Mouse (Mus musculus) thymus, postnatal 36 days (tissue): ENCODE measurements around the gene Gm10309.
A peak's percentile ranks its signal among the peaks of the same experiment; 100 is the strongest.
"Not testable (repeated sequence)": the region's sequence is repeated elsewhere in the genome, so short reads cannot be mapped to it uniquely, and the experiment has no call there.

Experiments used
- DNase-seq, 2 experiments: peaks; one replicate each; pipeline ENCODE4 v3.0.0; 2022; ENCODE audit warnings: mixed read lengths in 2 of 2

Gene Gm10309

DNA sequence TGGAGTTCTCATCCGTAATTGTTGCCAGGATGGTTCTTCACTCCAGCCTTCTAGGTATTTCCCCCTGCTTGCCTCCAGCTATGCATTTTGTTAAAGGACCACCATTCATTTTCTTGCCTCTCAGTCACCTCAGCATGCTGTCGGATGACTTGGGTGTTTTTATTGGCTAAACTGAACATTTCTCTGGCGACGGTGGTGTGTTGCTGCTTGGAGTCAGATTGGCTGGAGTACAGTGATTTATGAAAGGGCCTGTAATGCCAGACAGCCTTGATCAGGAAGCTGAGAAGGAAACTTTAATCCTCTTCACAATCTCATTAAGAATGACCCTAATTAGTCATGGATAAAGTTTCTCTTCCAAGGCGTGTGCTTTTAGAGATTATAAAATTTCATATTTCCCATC, 4.8 kb upstream of the Gm10309 start:
- no peak for DNase-seq

DNA sequence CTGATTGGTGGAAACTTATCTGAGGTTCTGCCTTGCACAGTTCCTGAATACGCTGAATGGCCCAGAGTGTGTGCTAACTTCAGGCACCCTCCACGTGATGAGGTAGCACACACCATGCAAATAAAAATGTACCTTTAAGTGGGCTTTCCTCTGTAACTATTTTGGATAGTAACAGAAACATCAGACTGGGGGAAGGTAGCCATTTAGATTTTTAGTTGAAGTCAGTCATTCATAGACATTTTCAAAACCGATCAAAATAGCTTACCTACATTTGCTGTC, 3.1 kb upstream of the Gm10309 start:
- DNase-seq, result no peak

DNA sequence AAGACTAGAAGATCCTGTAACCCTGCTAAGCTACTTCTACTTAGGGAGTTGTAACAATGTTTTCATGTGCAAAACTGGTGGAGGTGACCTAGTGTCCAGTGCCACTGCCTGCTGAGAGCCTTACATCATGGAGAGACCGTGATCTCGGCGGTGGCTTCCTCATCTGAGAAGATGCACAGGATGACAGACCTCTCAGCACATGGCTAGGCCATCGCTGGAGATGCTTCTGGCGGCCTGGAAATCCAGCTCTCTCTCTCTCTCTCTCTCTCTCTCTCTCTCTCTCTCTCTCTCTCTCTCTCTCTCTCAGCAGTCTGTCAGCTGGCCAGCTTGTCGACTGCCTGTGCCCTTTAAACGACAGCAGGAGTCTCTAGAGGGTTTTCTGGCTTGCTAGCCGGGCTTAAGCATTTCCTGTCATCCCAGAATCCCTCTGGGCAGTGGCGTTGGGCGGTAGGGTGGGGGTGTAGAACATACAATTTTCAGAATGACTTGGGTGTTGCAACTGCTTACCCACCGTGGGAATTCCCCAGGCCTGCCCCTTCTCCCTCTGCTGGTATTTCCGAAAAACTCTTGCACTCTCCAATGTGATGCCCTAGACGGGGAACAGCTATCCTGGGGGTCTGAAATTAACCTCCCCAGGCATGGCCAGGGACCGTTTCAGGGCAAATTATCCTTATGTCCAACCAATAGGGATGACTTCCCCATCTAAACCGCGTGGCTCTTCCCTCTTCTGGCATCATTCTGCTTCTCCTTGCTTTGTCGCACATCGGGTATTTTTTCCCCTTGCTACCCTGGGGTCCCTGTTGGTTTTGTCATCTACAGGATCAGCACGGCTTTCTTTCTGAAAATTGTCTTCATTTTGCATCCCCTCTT, 2.5 kb upstream of the Gm10309 start:
- no peak for DNase-seq

DNA sequence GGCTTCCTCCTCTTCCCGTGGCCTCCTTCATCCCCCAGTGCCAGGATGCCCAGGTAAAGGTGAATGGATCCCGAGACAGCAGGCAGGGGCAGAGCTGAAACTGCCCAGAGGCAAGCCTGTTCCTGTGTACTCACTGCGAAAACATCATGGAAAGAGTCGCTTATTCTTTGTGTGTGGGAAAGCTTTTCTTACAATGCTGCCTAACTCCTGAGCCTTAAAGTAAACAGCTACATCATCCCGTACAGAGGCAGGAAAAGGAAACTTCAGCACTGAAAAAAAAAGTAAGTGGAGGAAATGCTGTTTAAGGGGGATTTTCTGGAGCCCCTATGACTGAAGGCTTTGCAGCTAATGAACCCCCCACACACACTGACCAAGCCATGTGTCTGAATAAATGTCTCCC, 1.8 kb upstream of the Gm10309 start:
- DNase-seq, result no peak

DNA sequence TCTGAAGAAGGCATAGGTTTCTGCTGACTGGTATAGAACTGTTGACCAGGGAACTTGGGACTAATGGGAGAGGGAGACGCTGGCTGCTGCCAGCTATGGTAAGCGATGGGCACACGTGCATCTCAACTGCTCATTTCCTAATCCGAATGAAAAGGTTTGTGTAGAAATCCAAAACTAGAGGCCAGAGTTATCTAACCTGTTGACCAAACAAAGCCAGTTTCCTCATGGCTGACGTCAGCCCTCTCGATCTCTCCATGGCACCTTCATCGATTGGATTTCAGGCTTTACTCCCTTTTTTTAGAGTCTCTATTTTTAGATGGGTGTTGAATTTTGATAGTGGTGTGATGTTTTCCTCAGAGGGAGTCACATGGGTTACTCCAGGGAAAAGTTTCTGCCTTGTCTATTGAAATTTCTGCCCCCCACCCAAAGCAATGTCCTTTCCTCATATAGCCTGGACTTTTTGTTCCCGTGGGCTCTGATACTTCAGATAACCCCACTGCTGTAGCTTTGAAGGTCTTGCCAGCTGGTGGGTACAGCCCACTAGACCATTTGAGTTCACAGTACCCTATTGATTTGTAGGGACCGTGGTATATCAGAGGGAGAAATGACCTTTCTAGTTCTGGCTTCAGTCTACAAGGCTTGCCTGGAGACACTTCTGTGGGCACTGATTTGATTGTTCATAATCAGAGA, 1.7 kb downstream of the Gm10309 start:
- DNase-seq, result no peak

DNA sequence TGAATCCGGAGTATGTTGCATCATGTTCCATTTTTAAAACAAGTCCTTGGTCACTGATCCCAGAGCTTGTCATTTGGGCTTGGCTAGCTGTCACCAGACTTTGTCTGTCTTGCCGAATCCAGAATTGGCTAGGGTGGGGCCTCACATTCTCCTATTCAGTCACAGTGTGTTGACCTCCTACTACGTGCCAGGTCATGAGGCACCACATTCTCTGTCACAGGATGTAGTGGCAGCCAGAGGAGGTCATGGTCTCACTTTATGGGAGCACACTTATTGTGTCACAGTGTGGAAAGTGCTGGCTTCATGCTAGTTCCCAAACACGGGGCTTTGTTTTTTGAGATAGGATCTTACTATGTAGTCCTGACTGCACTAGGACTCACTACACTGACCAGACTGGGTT, 3.6 kb downstream of the Gm10309 start:
- no peak for DNase-seq

DNA sequence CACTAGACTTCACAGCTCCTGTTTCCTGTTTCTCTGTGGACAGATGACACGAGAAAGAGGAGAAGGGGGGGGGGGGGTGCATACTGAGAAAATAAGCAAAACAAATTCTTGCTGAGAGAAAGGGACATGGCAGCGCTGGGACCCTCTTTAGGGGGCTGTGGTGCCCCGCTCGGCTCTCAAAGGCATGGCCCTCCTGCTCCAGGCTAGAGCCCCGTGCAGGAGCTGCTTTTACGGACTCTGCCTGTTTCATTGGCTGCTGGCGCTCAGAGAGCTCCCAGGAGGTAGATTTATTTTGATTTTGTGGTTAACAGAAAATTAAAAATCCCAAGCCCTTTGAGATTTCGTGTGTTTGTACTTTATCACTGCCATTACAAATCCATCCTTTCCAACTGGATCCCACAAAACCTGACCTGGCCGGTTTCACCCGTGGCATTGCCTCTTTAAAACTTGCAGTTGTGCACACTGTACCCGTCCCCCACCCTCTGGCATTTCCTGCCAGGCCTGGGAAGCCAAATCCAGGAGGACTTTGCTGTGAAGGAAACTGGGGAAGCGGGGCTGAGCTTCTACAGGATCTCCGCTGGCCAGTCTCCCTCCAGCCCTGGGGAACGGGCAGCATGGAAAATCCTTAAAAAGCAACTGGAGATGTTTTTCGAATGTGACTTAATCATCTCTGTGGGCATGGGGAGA, 5.5 kb downstream of the Gm10309 start:
- no peak for DNase-seq

DNA sequence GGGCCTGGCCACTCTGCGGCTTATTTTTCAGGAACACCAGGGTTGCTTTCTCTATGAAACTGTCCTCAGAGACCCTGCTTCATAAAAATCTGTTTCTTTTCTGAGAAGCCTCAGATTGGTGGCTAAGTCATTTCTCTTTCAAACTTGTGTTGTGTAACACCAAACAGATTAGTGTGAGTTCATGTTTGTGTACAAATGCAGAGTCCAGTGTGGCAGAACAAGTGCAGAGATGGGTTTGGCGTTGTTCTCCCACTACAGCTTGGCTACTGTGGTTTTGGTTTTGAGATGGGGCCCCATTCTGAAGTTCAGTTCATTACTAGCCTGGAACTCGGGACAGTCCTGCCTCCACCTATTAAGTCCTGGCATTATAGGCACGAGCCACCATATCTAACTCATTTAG, 7.7 kb downstream of the Gm10309 start:
- DNase-seq, result no peak

DNA sequence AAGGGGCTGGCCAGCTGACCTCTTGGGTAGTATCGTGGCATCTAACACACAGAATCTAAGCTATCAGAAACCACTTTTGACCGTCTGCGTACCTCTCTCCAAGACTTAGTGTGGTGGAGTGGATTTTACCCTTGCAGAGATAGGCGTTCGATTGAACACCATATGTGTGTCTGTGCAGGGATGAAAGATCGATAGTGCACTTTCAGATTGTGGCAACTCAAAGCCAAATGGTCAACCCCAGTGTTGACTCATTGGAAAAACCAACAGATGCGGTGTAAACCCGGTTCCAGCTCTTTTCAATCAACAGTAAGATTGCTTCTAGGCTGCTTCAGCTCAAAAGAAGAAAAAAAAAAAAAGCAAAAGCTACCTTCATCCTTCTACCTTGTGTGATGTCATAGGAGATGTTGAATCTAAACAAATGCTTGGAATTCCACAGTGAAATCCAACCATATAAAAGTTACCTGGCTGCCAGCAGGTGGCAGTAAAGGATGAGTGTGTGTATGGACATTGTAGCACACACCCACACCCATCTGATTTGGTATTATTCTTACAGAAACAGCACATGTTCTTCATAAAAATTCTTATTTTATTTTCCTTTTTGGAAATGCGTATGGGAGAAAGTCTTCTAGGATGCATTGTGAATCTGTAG, 8.8 kb downstream of the Gm10309 start:
- DNase-seq, result no peak

DNA sequence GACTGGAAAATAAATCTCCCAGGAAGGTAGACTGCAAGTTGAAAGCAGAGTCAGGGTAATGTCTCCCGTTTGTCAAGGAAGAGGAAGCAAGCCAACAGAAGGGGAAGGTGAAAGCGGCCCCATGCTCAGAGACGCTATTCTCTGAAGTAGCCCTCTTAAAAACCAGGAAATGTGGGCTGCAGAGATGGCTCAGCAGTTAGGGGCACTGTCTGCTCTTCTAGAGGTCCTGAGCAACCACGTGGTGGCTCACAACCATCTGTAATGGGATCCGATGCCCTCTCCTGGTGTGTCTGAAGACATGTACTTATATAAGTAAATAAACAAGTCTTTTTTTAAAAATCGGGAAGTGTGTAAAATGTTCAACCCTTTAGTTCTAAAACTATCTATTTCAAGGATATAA, 10.1 kb downstream of the Gm10309 start:
- DNase-seq, result no peak

DNA sequence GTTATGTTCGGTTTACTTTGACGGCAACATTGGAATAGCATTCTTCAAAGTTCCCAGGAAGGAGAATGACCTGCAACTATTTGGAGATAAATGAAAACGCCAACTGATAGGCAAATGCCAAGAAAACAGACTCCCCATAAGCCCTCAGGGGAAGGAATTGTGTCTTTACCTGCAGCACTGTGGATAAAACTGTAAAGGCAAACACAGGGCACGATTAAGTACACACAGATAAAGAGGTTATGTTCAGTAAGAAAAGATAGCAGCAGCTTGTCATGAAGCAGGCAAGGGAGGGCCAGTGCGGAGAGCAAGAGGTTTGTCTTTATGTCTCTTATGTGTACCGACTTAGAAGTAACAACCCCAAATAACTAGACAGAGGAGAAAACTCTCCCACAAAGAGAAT, 10.5 kb downstream of the Gm10309 start:
- DNase-seq, result no peak

DNA sequence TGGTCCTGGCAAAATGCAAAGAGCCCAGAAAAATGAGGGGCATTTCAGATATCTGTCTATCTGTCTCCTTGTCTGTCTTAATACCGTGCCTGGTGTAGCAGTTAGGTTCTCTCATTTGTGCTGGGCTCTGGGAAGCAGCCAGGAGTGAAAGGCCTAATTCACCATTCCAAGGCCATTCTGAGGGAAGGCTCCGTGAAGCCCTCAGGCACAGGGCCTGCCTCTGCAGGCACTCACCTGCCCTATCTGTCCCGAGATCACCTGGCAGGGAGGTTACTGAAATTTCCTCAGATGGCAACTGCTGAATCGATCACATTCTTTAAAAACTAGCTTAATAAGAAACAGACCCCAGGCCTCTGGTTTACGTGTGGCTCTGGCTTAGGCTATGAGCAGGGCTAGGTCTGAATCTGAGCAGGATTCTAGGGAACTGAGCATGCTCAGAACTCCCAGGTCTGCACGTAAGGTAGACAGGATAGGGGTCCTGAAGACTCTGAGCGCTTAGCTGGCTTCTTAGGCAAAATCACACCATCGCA, 11.1 kb downstream of the Gm10309 start:
- no peak for DNase-seq

DNA sequence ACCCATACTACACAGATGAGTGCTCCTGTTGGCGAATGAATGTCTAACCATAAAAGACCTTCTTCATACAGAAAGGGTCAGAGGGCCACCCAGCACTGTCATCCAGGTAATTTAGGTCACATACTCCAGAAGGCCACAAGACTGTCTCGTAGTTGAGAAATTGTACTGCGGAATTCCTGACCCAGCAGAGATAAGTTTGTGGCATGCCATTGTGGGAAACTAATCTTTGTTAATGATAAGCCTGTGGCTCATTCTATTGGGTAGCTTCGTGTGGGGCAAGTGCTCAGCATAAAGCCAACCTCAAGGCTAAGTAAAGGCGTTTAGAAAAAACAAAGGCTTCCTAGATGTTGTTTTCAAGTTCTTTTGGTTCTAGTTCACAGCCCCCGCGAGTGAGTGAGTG, 12.7 kb downstream of the Gm10309 start:
- DNase-seq, result no peak

DNA sequence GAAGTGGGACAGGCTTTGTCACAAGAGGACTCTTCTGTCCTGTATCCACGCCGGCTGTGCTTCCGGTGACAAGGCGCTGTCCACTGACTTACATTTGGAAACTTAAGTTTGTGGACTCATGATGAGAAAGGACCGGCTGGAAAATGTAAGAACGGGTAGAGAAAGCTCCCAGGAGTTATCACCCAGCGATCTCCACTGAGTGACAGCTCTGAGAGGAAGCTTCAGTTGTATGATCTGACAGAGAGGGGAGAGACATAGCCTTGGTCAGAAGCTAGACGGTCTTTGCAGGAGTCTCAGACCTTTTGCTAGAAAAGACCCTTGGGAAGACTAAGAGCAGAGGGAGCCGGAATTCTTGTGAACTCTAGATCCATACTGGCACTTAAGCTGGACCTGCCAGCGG, 15.2 kb downstream of the Gm10309 start:
- DNase-seq, result no peak

DNA sequence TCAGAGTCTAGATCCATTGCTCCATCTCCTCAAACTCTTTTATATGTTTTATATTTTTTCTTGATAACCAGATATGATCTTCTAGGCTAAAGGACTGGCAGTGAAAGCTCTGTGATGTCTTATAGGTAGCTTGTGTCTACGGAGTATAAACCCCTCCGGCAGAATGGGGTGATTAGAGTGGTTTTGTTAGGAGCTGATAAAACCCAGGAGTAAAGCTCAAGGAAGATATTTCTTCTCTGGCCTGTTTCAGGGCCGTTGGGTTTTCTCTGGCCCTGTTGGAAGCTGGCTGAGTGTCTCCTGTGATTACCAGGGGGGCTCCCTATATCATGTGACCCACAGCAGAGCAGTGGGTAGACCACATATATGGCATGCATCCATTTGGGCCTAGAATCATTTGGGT, 17.6 kb downstream of the Gm10309 start:
- no peak for DNase-seq

DNA sequence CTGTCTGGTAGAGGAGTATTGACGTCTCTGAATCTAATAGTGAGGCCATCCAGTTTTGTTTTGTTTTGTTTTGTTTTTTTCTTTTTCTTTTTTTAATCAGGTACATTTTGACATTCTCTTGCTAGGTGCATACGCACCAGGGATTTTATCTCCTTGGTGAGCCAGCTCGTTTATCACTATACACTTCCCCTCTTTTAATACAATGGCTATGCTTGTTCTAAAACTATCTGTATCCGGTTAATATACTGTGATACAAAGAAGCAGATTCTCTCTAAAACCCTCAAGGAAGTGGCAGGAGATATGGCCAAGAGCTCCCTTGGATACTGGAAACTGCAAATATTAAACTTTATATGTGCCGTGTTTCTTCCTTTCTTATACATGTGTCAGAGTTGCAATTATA, 18.4 kb downstream of the Gm10309 start:
- DNase-seq, result no peak

DNA sequence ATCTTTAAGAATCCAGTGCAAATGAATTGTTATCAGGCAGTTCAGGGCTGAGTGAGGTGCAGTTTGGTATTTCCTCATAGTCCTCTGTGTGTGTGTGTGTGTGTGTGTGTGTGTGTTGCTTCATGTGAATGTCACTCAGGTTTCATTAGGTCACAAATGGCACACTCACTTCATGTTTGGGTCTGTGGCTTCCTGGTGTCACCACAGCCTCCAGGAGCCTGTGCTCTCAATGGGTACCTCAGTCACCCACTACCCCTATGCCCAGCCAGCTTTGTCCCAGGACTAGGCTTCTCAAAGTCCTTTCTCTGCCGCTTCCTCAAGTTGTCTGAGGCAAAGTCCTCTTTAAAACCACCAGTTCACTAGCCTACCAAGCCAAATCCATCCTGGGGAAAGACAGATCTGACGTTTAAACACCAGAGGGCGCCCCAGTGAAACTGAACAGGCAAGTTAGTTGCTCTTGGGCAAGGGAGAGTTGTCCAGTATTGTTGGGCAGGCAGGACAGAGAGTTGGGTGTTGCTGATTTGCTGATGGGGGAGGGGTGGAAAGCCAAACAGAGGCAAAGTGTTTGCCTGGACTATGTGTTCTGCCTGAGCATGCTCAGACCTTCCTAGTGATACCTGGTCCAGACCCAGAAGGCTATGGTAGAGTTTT, 20.8 kb downstream of the Gm10309 start:
- peak; percentile 42 to 64 for DNase-seq

DNA sequence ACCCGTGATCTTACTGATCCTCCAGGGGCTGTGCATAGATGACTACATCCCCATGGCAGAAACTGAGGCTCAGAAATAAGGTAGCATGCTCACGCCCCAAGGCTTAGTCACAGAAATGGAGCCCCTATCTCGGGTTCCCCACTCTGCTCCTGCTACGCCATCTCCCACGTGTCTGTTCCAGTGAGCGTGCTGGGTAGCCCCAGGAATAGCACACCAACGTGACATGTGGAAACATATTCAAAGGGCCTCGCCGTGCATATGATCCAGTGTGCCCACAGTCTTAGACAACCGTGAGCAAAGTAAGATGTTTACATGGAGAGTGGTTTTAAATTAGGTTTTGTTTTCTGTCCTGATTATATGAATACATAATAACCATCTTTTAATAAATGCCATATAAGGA, 22.4 kb downstream of the Gm10309 start:
- DNase-seq, result no peak

DNA sequence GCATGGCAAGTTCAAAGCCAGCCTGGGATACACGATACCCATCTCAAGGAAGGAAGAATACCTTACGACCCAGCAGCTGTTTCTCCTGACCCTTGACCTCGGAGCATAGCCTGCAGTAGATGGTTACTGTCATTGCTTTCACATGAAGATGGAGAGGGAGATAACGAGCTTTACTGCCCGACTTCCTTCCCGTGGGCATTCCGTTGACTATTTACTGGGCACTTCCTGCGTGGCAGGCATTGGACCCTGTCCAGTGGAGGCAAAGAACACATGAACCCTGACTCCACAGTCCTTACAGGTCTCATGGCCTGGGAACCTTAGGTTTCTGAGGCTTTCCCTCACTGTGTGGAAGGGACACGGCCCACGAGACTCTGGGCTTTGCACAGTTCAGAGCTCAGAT, 25.6 kb downstream of the Gm10309 start:
- no peak for DNase-seq

DNA sequence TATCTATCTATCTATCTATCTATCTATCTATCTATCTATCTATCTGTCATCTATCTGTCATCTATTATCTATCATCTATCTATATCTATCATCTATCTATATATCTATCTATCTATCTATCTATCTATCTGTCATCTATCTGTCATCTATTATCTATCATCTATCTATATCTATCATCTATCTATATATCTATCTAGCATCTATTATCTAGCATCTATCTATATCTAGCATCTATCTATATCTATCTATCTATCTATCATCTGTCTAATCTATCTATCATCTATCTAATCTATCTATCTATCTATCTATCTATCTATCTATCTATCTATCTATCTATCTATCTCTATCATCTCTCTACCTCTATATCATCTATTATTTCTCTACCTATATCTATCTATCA, 27.6 kb downstream of the Gm10309 start:
- DNase-seq, result not testable (repeated sequence)

DNA sequence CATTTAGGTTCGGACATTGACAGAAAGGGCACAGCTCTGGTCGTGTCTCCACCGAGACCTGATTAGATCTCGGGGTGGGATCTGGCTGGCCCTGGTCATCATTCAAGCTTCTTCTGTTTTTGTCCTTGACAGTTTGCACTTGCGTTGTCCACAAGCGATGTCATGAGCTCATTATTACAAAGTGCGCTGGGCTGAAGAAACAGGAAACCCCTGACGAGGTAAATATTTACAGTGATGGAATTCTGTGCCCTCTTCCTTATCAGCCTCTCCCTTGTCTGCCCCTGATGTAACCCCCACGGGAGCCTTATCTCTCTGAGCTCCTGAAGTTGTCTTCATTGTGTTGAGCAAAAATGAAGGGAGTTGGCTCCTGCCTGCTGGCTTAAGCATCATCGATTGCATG, 28.4 kb downstream of the Gm10309 start:
- no peak for DNase-seq

DNA sequence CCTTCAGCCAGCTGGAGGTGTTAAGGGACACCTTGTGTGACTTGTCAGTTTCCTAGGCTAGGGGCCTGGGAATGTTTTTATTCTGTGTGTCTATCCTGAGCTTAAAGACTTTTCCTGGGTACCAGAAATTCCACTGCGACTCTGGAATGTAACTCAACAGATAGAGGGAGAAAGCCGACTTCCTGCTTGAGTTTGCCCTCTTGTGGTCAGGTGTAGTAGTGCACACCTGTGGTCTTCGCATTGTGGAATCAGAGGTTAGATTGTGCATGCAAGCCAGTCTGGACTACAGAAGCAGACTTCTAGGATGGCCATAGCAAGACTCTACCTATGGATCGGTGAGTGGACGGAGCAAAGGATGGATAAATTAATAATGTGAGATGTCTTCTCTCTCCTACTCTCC, 33.3 kb downstream of the Gm10309 start:
- DNase-seq, result peak; percentile 48 to 62

DNA sequence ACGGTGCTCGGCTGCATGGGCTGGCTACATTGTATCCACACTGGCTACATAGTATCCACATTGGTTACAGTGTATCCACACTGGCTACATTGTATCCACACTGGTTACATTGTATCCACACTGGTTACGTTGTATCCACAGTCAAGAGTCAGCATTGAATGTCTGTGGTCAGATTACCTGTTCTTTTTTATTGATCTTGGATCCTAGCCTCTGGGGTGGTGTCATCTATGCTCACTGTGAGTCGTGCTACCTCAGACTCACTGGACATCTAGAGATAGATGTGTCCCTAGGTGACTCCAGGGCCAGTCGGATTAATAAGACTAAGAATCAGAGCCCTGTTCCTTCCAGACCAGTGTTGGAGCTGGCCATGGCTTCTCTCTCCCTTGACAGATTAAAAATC, 34.9 kb downstream of the Gm10309 start:
- DNase-seq, result no peak
